Mouse (Mus musculus): ENCODE results near the gene Olfr328.
"Not testable (repeated sequence)": the region's sequence is repeated elsewhere in the genome, so short reads cannot be mapped to it uniquely, and the experiment has no call there.

Gene Olfr328

DNA sequence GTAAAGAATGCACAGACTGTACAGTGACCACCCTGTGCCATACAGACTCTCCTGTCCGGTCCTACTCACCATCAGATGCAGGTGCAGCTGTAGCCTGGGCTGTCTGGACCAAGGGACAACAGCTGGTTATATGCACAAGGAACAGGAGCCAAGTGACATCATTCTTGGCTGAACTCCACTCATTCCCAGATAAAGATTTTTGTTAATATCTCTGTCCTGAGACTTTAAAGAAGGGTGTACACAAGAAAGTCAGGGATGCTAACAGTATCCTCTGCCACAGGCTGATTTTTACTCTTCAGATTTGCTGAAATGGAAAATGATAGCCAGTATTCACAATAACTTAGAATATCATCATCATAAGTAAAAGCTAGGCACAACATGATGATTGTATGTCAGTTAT is at the start of gene Olfr328:
TSS of gene Olfr328 (minus strand) at position 101 of the 400 bp plus-strand sequence.
- no peak for DNase-seq (ENCODE audit: low spot score)

- no peak for DNase-seq (ENCODE audit: low spot score)
Observed at GRCm38 (mm10) chr11:58605228-58605627, 49.8 kb upstream of the Olfr328 start.

DNA sequence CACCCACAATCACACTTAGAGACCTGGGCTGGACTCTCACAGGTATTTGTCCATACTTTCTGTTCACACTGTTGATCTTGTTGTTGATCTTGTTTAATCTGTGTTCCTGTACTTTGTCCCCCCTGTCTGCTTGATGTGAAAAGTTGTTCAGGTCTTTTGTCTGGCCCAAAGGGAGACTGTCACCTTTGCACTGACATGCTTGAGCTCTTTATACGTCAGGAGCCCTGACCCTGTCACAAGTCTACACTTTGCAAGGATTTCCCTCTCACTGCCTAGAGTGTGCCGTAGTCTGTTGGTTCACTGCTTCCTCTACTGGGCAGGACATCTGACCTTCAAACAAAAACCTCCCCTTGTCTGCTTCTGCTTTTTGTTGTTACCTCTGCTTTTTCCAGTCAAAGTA is 49.3 kb upstream of the Olfr328 start:
- DNase-seq (ENCODE audit: low spot score) = no peak

GRCm38 (mm10) chr11:58602800-58603560 is 47.5 kb upstream of the Olfr328 start:
- DNase-seq (ENCODE audit: low spot score) = no peak

DNA sequence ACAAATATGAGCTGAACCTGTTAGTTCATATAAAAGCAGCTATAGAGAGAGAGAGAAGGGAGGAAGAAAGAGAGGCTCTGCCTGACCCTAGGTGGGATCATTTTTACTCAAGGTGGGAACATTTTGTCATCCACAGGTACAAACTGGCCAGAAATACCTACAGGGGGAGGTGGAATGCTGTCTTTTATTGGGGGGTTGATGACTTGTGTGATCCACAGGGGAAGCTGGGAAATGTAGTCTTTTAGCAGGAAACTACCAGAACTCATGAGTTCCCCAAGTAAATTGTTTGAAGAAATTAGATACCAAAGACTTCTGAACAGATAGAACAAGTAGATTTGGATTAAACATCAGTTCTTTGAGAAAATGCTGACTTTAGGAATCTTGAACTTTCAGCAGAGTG is 46.6 kb upstream of the Olfr328 start:
- DNase-seq (ENCODE audit: low spot score) = no peak

- DNase-seq (ENCODE audit: low spot score) = no peak
Observed at GRCm38 (mm10) chr11:58597837-58598236, 42.4 kb upstream of the Olfr328 start.

GRCm38 (mm10) chr11:58594814-58595213 is 39.4 kb upstream of the Olfr328 start, which contains the start of gene Olfr324:
TSS of gene Olfr324 (plus strand) at chr11:58595114.
- no peak for DNase-seq (ENCODE audit: low spot score)

GRCm38 (mm10) chr11:58588620-58589250 is 33.3 kb upstream of the Olfr328 start:
- no peak for DNase-seq (ENCODE audit: low spot score)

DNA sequence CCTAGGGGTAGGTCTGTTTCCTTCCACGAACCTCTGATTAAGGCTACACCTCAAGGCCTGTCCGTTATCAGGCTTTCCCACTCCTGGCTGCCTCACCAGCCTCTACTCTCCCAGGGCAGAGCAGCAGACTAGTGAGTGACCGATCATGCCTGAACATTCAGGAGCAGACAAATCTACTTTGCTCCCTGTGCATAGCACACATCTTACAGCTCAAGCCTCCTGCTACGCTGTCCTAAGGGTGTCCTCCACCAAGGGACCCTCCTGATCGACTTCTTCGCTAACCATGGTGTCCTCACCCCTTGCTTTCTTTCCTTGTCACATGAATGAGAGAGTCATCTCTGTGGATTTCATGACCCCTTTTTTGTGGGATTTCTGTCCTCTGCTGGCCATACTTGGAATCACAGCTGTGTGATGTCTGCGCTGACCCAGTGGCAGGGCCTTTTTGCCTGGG is 32.5 kb upstream of the Olfr328 start:
- peak; percentile 41 for DNase-seq (ENCODE audit: low spot score)

- no peak for DNase-seq (ENCODE audit: low spot score)
Observed at GRCm38 (mm10) chr11:58578636-58579035, 23.2 kb upstream of the Olfr328 start.

DNA sequence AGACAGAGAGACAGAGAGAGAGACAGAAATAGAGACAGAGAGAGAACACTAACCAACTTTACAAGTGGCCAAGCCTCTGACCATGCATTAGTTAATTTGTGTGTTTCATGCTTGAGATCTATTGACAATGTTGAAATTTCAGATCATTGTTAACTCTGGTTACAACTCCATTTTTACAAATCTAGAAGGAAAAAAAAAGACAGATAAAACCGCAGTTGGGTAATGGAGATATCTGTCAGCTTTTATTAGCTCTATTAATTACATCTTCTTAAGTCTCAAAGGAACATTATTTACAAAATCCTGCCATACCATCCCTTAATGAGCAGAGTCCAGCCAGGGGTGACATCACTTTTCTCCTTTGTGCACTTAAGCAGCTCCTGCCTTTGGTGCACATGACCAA is 22.0 kb upstream of the Olfr328 start, which contains the start of gene Olfr325:
TSS of gene Olfr325 (plus strand) at position 301 of the 400 bp plus-strand sequence.
- no peak for DNase-seq (ENCODE audit: low spot score)

GRCm38 (mm10) chr11:58570405-58570804 is 15.0 kb upstream of the Olfr328 start, which contains the start of gene Olfr224:
TSS of gene Olfr224 (minus strand) at chr11:58570553.
- no peak for DNase-seq (ENCODE audit: low spot score)

GRCm38 (mm10) chr11:58546322-58546721 is 9.1 kb downstream of the Olfr328 start, which contains the start of gene Olfr329-ps:
TSS of gene Olfr329-ps (minus strand) at chr11:58546422.
- no peak for DNase-seq (ENCODE audit: low spot score)

- DNase-seq (ENCODE audit: low spot score) = not testable (repeated sequence)
Observed at GRCm38 (mm10) chr11:58534736-58535135, 20.7 kb downstream of the Olfr328 start, which contains the start of gene Olfr330. TSS of gene Olfr330 (minus strand) at chr11:58534836.

DNA sequence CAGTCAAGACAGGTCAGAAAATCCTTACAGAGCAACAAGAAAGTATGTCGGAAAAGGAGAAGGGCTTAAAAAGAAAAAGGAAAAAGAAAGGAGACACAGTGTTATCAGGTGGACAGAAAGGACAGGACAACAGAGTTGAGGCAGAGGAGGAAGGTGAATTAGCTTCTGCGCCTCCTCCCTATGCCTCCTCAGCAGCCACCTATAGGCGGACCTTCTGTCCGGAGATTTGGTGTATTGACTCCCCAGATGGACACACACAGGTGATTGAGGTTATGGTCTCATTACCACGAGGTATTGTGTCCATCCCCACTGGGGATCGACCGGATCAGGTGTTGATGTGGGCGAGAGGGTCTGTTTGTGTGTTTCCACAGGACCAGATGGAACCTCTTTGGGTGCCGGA is 35.7 kb downstream of the Olfr328 start:
- not testable (repeated sequence) for DNase-seq (ENCODE audit: low spot score)

- not testable (repeated sequence) for DNase-seq (ENCODE audit: low spot score)
Observed at GRCm38 (mm10) chr11:58518916-58519315, 36.5 kb downstream of the Olfr328 start.

- DNase-seq (ENCODE audit: low spot score) = not testable (repeated sequence)
Observed at GRCm38 (mm10) chr11:58509058-58509457, 46.4 kb downstream of the Olfr328 start.

DNA sequence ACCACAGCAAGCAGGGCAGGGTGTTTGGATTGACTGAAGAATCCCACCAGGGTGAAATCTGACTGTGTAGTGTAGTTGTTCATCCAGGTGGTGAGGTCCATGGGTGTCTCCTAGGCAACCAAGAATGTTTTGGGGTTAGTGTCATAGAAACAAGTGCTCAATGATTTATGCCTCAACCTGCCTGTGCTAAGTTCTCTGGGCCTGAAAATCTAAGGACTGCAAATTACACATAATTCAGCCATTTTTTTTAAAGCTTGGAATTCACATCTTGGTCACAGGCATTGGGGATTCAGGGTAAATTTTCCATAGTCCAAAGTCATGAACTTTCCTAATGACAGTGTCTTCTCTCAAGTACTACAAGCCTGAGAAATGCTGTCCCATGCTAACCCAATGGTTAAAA is 53.0 kb downstream of the Olfr328 start, which contains the start of gene Olfr331:
TSS of gene Olfr331 (minus strand) at position 101 of the 400 bp plus-strand sequence.
- not testable (repeated sequence) for DNase-seq (ENCODE audit: low spot score)
